Mouse (Mus musculus) spleen, adult 10 weeks (tissue): Measurements from ENCODE around the gene Ctla2a. TPM values are rescaled to one million over a fixed set of nuclear protein-coding genes. Genes with fewer than 3 reads are reported as not detected.

Experiments
- polyA plus RNA-seq: library from polyadenylated mRNA; stranded (reverse); fragments of 350-450 nt; fragmentation: Illumina TruSeq; extraction: RNeasy Lipid Tissue Mini Kit (QIAGEN cat#74804); gene quantifications from one replicate; pipeline ENCODE4 v1.2.3, GENCODE M21; 2015; ENCODE audit warnings: low replicate concordance; ENCODE audit not compliant: insufficient read depth

Ctla2a gene
- polyA plus RNA-seq: 181 TPM

DNA sequence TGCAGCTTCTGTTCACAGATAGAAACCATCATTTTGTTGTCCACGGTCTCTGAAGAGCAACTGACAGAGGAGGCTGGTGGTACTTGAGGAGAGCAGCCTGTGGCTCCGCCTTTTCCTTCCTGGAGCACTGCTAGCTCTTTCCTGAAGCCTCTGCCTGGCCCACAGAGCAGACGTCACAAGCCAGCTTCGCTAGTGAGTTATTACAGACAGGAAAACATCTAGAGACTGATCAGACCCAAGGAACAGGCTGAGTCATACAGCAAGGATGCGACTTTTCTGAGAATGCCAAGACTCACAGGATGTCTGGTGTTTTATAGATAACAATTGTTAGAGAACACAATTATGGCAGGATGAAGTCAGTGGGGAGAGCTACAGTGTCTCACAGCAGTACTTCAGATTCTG lies at the start of gene Ctla2a, which contains the start of gene Gm49391:
Ctla2a (minus strand) TSS at position 126 of the 402 bp plus-strand sequence.
Gm49391 (minus strand) TSS at position 72 of the 402 bp plus-strand sequence.

DNA sequence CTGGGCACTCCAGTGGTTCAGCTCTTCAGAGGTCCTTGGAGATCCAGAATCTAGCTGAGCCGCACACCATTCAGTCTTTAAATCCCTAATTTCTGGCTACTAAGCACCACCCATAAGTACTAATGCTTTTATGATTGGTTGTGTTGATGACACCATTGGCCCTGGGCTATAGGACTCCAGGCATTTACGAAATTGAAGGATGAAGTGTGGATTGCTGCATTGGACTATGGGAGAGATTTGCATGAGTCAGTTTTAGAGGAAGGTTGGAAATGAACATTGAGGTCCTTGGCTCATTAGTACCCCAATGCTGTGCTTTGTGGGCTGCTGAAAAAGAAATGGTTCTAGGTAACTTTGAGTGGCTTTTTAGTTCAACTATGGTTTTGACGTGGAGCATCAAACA lies 5.5 kb upstream of the Ctla2a start, which contains the start of gene Tpbpa:
Tpbpa (minus strand) TSS at position 101 of the 400 bp plus-strand sequence.

DNA sequence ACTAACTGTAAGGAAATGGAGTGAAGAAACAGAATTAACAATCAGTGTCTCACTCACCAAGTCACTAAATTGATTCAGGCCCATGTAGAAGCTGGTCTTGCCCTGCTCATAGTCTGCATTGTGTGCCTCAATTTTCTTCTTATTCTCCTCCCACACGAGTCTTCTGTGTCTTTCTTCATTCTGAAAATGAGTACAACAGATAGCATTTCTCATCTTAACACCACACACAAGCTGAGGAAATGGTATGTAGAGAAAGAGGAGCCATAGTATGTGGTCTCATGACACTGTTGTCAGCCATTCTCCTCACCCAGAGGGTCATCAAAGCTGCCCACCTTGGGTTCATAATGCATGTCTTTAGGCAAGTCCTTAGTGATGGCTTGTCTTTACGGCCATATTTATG lies 935 bp downstream of the Ctla2a start, which contains the start of gene Gm49393:
Gm49393 (minus strand) TSS at position 101 of the 400 bp plus-strand sequence.

DNA sequence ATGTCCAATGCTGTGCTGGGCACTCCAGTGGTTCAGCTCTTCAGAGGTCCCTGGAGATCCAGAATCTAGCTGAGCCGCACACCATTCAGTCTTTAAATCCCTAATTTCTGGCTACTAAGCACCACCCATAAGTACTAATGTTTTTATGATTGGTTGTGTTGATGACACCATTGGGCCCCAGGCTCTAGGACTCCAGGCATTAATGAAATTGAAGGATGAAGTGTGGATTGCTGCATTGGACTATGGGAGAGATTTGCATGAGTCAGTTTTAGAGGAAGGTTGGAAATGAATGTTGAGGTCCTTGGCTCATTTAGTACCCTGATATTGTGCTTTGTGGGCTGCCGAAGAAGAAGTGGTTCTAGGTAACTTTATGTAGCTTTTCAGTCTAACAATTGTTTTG lies 31.6 kb downstream of the Ctla2a start, which contains the start of gene Tpbpb:
Tpbpb (minus strand) TSS at position 101 of the 400 bp plus-strand sequence.

DNA sequence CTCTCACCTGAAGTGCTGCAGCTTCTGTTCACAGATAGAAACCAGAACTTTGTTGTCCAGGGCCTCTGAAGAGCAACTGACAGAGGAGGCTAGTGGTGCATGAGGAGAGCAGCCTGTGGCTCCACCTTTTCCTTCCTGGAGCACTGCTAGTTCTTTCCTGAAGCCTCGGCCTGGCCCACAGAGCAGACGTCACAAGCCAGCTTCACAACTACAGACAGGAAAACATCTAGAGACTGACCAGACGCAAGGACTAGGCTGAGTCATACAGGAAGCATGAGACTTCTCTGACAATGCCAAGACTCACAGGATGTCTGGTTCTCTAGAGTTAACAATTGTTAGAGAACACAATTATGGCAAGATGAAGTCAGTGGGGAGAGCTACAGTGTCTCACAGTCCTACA lies 39.1 kb downstream of the Ctla2a start, which contains the start of gene Ctla2b:
Ctla2b (minus strand) TSS at position 120 of the 400 bp plus-strand sequence.

DNA sequence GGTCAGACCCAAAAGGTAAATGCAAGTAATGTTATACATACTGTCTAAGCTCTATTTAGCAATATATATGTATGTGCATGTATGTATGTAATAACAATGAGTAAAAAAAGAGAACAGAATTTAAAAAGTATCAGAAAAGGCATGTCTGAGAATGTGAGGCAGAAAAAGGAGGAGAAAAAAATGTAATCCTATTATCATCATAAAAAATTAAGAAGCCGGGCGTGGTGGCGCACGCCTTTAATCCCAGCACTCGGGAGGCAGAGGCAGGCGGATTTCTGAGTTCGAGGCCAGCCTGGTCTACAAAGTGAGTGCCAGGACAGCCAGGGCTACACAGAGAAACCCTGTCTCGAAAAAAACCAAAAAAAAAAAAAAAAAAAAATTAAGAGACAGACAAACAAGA lies 39.6 kb downstream of the Ctla2a start, which contains the start of gene Gm49392:
Gm49392 (minus strand) TSS at position 101 of the 400 bp plus-strand sequence.

Other genes starting within 250 kb of the Ctla2a start
- not detected for gene BC051665, start 150.3 kb downstream of the Ctla2a start, polyA plus RNA-seq
- gene Ctsll3, start 133.8 kb downstream of the Ctla2a start, polyA plus RNA-seq: not detected
- 9.9 TPM for gene 4930486L24Rik, start 72.2 kb downstream of the Ctla2a start, polyA plus RNA-seq
- not detected for gene Gm49392, start 39.7 kb downstream of the Ctla2a start, polyA plus RNA-seq
- gene Ctla2b, start 39.2 kb downstream of the Ctla2a start, polyA plus RNA-seq: 24.1 TPM
- gene Tpbpb, start 31.7 kb downstream of the Ctla2a start, polyA plus RNA-seq: not detected
- 4.1 TPM for gene Gm49393, start 1.0 kb downstream of the Ctla2a start, polyA plus RNA-seq
- gene Gm49391, start 54 bp downstream of the Ctla2a start, polyA plus RNA-seq: 23.0 TPM
- not detected for gene Tpbpa, start 5.4 kb upstream of the Ctla2a start, polyA plus RNA-seq
- gene Ctsj, start 69.3 kb upstream of the Ctla2a start, polyA plus RNA-seq: not detected
- gene Ctsq, start 104.0 kb upstream of the Ctla2a start, polyA plus RNA-seq: not detected
- not detected for gene Ctsr, start 227.6 kb upstream of the Ctla2a start, polyA plus RNA-seq